ENCODE assay signal across 27 mouse cellular contexts in genomic region chr3:148032532-148032931, GRCm38 (mm10).
A peak's percentile ranks its signal among the peaks of the same experiment; 100 is the strongest.
DNase-seq lines count a peak whose midpoint lies in the region; ATAC-seq and TF ChIP-seq lines count a peak whose summit lies in the region.
"Had no signal": no experiment of that assay in that cellular context is flagged by ENCODE, and none has a peak within 500 bp of the region (broad histone marks: within the 10 kb centered on the region; RNA-seq: fewer than 3 reads in every experiment).

No protein-coding gene starts in this region.

- peak overlapping the region; percentile 28 for H3K4me2 ChIP-seq in forebrain, embryonic 16.5 days (ENCODE audit: low read length)
- no peak overlapping the region for H3K4me2 ChIP-seq in forebrain, embryonic 11.5 days (ENCODE audit: low read depth, low read length, severe bottlenecking)
- peak overlapping the region; percentile 30; the same call in 1 of the 2 replicates for H3K4me2 ChIP-seq in hindbrain, postnatal 0 days (ENCODE audit: low read depth, low read length)
- H3K4me2 ChIP-seq in hindbrain, embryonic 11.5 days (replicated peaks; ENCODE audit: low read depth, low read length), result no peak overlapping the region
- no peak overlapping the region for H3K4me2 ChIP-seq in neural tube, embryonic 13.5 days
- H3K4me2 ChIP-seq: heart, embryonic 13.5 days; intestine, embryonic 15.5 days; limb, embryonic 15.5 days; liver, embryonic 13.5 days had no signal

- peak; percentile 58; the same call in 1 of the 2 replicates for ATAC-seq in forebrain, embryonic 16.5 days
- no peak for ATAC-seq in forebrain, embryonic 11.5 days (replicated peaks; ENCODE audit: low FRiP score)
- no peak for ATAC-seq in hindbrain, postnatal 0 days
- no peak for ATAC-seq in hindbrain, embryonic 11.5 days (ENCODE audit: low FRiP score)
- ATAC-seq in neural tube, embryonic 13.5 days (ENCODE audit: low read depth), result 0 out of 2 replicates have a peak, but pooled peaks have one; percentile 32
- ATAC-seq: CD4-positive, CD25-positive, alpha-beta regulatory T cell, adult 4 months; intestine, embryonic 15.5 days; lung, postnatal 0 days had no signal

- no peaks in the 10 kb centered on the region for H3K9me3 ChIP-seq in forebrain, embryonic 16.5 days (ENCODE audit: control insufficient read depth, low read length)
- no peaks in the 10 kb centered on the region for H3K9me3 ChIP-seq in forebrain, embryonic 11.5 days (ENCODE audit: control insufficient read depth, low read length)
- H3K9me3 ChIP-seq in hindbrain, postnatal 0 days (ENCODE audit: low read length), result no peaks in the 10 kb centered on the region
- no peaks in the 10 kb centered on the region for H3K9me3 ChIP-seq in hindbrain, embryonic 11.5 days (ENCODE audit: control insufficient read depth, low read length)
- no peaks in the 10 kb centered on the region for H3K9me3 ChIP-seq in neural tube, embryonic 13.5 days
- H3K9me3 ChIP-seq: heart, embryonic 13.5 days; intestine, embryonic 15.5 days; limb, embryonic 10.5 days; limb, embryonic 15.5 days; liver, embryonic 13.5 days had no signal

- WGBS in forebrain, embryonic 16.5 days, result 25% methylated on average over 6 of the region's 6 CpGs
- WGBS in forebrain, embryonic 11.5 days, result 63% methylated on average over 6 of the region's 6 CpGs
- 58% methylated on average over 6 of the region's 6 CpGs for WGBS in hindbrain, postnatal 0 days
- 85% methylated on average over 6 of the region's 6 CpGs for WGBS in hindbrain, embryonic 11.5 days
- 61% methylated on average over 6 of the region's 6 CpGs for WGBS in neural tube, embryonic 13.5 days

- H3K4me1 ChIP-seq in forebrain, embryonic 16.5 days (replicated peaks; ENCODE audit: control insufficient read depth, insufficient read depth, low read length), result peaks cover 9% of the 10 kb centered on the region; the same call in 1 of the 2 replicates
- H3K4me1 ChIP-seq in forebrain, embryonic 11.5 days (replicated peaks; ENCODE audit: control insufficient read depth, insufficient read depth, low read length), result no peaks in the 10 kb centered on the region
- no peaks in the 10 kb centered on the region for H3K4me1 ChIP-seq in hindbrain, postnatal 0 days (ENCODE audit: insufficient read depth, low read length)
- no peaks in the 10 kb centered on the region for H3K4me1 ChIP-seq in hindbrain, embryonic 11.5 days (replicated peaks; ENCODE audit: control insufficient read depth, insufficient read depth, low read length)
- no peaks in the 10 kb centered on the region; the same call in 1 of the 2 replicates for H3K4me1 ChIP-seq in neural tube, embryonic 13.5 days (replicated peaks)
- H3K4me1 ChIP-seq: intestine, embryonic 15.5 days; limb, embryonic 15.5 days; liver, embryonic 13.5 days; megakaryocyte, embryonic 14.5 days had no signal

- no peak overlapping the region for H3K27ac ChIP-seq in forebrain, embryonic 16.5 days (ENCODE audit: low read length)
- H3K27ac ChIP-seq in forebrain, embryonic 11.5 days (ENCODE audit: low read depth, low read length), result no peak overlapping the region
- no peak overlapping the region for H3K27ac ChIP-seq in hindbrain, postnatal 0 days
- no peak overlapping the region for H3K27ac ChIP-seq in hindbrain, embryonic 11.5 days (ENCODE audit: low read depth, low read length)
- H3K27ac ChIP-seq in neural tube, embryonic 13.5 days (replicated peaks), result peak overlapping the region; percentile 59; the same call in 1 of the 2 replicates
- H3K27ac ChIP-seq: heart, embryonic 13.5 days; intestine, embryonic 15.5 days; limb, embryonic 10.5 days; limb, embryonic 15.5 days; liver, embryonic 13.5 days; stomach, postnatal 0 days had no signal

- no peak overlapping the region for H3K9ac ChIP-seq in forebrain, embryonic 16.5 days (replicated peaks; ENCODE audit: low read depth, low read length)
- H3K9ac ChIP-seq in forebrain, embryonic 11.5 days (ENCODE audit: low read length), result no peak overlapping the region
- H3K9ac ChIP-seq in hindbrain, postnatal 0 days (replicated peaks; ENCODE audit: low read length), result no peak overlapping the region
- no peak overlapping the region for H3K9ac ChIP-seq in hindbrain, embryonic 11.5 days (ENCODE audit: low read depth, low read length)
- H3K9ac ChIP-seq in neural tube, embryonic 13.5 days, result no peak overlapping the region
- H3K9ac ChIP-seq: heart, embryonic 13.5 days; intestine, embryonic 15.5 days; limb, embryonic 15.5 days; liver, embryonic 13.5 days had no signal

- H3K4me3 ChIP-seq in forebrain, embryonic 16.5 days (replicated peaks; ENCODE audit: low read length), result no peak overlapping the region
- H3K4me3 ChIP-seq in forebrain, embryonic 11.5 days (ENCODE audit: low read depth, low read length), result no peak overlapping the region
- 0 out of 2 replicates have a peak overlapping the region, but pooled peaks have one; percentile 7 for H3K4me3 ChIP-seq in hindbrain, postnatal 0 days (ENCODE audit: low read length)
- no peak overlapping the region for H3K4me3 ChIP-seq in hindbrain, embryonic 11.5 days (ENCODE audit: low read depth, low read length)
- H3K4me3 ChIP-seq in neural tube, embryonic 13.5 days, result no peak overlapping the region
- H3K4me3 ChIP-seq: heart, embryonic 13.5 days; intestine, embryonic 15.5 days; limb, embryonic 10.5 days; limb, embryonic 15.5 days; liver, embryonic 13.5 days; megakaryocyte, embryonic 14.5 days had no signal

- no peaks in the 10 kb centered on the region for H3K27me3 ChIP-seq in forebrain, embryonic 16.5 days (replicated peaks; ENCODE audit: control insufficient read depth, insufficient read depth, low read length)
- H3K27me3 ChIP-seq in forebrain, embryonic 11.5 days (ENCODE audit: control insufficient read depth, insufficient read depth, low read length), result no peaks in the 10 kb centered on the region
- H3K27me3 ChIP-seq in hindbrain, postnatal 0 days (ENCODE audit: insufficient read depth, low read length), result no peaks in the 10 kb centered on the region
- no peaks in the 10 kb centered on the region for H3K27me3 ChIP-seq in hindbrain, embryonic 11.5 days (ENCODE audit: control insufficient read depth, insufficient read depth, low read length)
- no peaks in the 10 kb centered on the region for H3K27me3 ChIP-seq in neural tube, embryonic 13.5 days
- H3K27me3 ChIP-seq: heart, embryonic 13.5 days; intestine, embryonic 15.5 days; limb, embryonic 15.5 days; liver, embryonic 13.5 days; megakaryocyte, embryonic 14.5 days had no signal

- TF ChIP-seq CTCF in hindbrain, postnatal 0 days (IDR thresholded peaks at IDR 0.05; ENCODE audit: low read depth), result no peak

- no peak for DNase-seq in forebrain, embryonic 11.5 days (ENCODE audit: low spot score)
- peak; percentile 11 for DNase-seq in hindbrain, postnatal 0 days (ENCODE audit: low spot score)
- DNase-seq in hindbrain, embryonic 11.5 days (ENCODE audit: low spot score), result no peak
- no peak for DNase-seq in neural tube, embryonic 10.5 days (ENCODE audit: extremely low spot score, low spot score)
- no peak for DNase-seq in left cerebral cortex, adult 9 months (ENCODE audit: low spot score in 2 of 2)
- DNase-seq: adrenal gland, postnatal 25 days; cerebellum, adult 2 months; cerebellum, postnatal 14 days; heart, postnatal 10 days; kidney, adult 2 months; kidney, postnatal 36 days; liver, embryonic 13.5 days; lung, adult 18-20 months; lung, postnatal 4 days; right cerebral cortex, adult 18-20 months; thymus, adult 18-20 months; thymus, postnatal 25 days had no signal

- H3K36me3 ChIP-seq in forebrain, embryonic 16.5 days (ENCODE audit: control insufficient read depth, insufficient read depth), result no peaks in the 10 kb centered on the region
- H3K36me3 ChIP-seq in forebrain, embryonic 11.5 days (ENCODE audit: control insufficient read depth, insufficient read depth, low read length), result no peaks in the 10 kb centered on the region
- H3K36me3 ChIP-seq in hindbrain, postnatal 0 days (ENCODE audit: insufficient read depth, low read length), result no peaks in the 10 kb centered on the region
- H3K36me3 ChIP-seq in hindbrain, embryonic 11.5 days (ENCODE audit: control insufficient read depth, insufficient read depth, low read length), result no peaks in the 10 kb centered on the region
- H3K36me3 ChIP-seq in neural tube, embryonic 13.5 days, result no peaks in the 10 kb centered on the region
- H3K36me3 ChIP-seq: heart, embryonic 13.5 days; intestine, embryonic 15.5 days; limb, embryonic 10.5 days; limb, embryonic 15.5 days; liver, embryonic 13.5 days had no signal

Comparison
In these comparisons a context has a peak if more than half of its experiments do, and no peak if none do; other contexts are left out.
1. ATAC-seq: peak in forebrain, embryonic 16.5 days (single experiment) and neural tube, embryonic 13.5 days (single experiment); none in forebrain, embryonic 11.5 days (single experiment), hindbrain, postnatal 0 days (single experiment) and hindbrain, embryonic 11.5 days (single experiment).
2. H3K4me2 ChIP-seq: peak in forebrain, embryonic 16.5 days (single experiment) and hindbrain, postnatal 0 days (single experiment); none in forebrain, embryonic 11.5 days (single experiment), hindbrain, embryonic 11.5 days (single experiment) and neural tube, embryonic 13.5 days (single experiment).